Mouse (Mus musculus) spleen, adult 2 months (tissue): ENCODE measurements around the gene Ss18l2.

Experiments
- CTCF ChIP-seq: fragments of 200-500 bp; IDR thresholded peaks from 2 replicates; pipeline ENCODE4 v1.5.1; 2011; ENCODE audit warnings: mild to moderate bottlenecking, inconsistent platforms; ENCODE audit not compliant: insufficient read depth, insufficient read length, insufficient replicate concordance; ENCODE audit errors: extremely low read depth
- POLR2A ChIP-seq: fragments of 200-500 bp; IDR thresholded peaks from 2 replicates; pipeline ENCODE4 v1.6.1; 2011; ENCODE audit warnings: low read depth, low read length, inconsistent platforms

GRCm38 (mm10) chr9:121744051-121744450 lies 33.9 kb downstream of the Ss18l2 start:
- no peak for TF ChIP-seq CTCF
- no peak for TF ChIP-seq POLR2A
